Mouse (Mus musculus) stomach, embryonic 16.5 days (tissue): ENCODE measurements at regions not wholly inside any gene's neighbourhood (a gene's known extent, or its start where the extent isn't known, plus 50 kb on each side); places are given as distances from the start of the nearest gene placed in this dataset.

Experiments used
- ATAC-seq: fragments of 200-750 bp; cut with Nextera tagmentation; 2 replicates; pipeline ENCODE4 v1.8.0; 2017; ENCODE audit warnings: moderate number of reproducible peaks, moderate TSS enrichment; ENCODE audit not compliant: insufficient read depth, low FRiP score
- H3K27ac ChIP-seq: fragments of 300-500 bp; sonication (generic); 2 replicates; pipeline ENCODE4 v1.5.1; 2014; ENCODE audit warnings: low read length
- H3K27me3 ChIP-seq: fragments of 300-500 bp; sonication (generic); 2 replicates; pipeline ENCODE4 v1.6.1; 2014; ENCODE audit warnings: low read length, control low read depth, mixed read lengths; ENCODE audit not compliant: control insufficient read depth, insufficient read depth
- H3K36me3 ChIP-seq: fragments of 300-500 bp; sonication (generic); 2 replicates; pipeline ENCODE4 v1.6.1; 2014; ENCODE audit warnings: low read length; ENCODE audit not compliant: control insufficient read depth, insufficient read depth
- H3K4me1 ChIP-seq: fragments of 300-500 bp; sonication (generic); 2 replicates; pipeline ENCODE4 v1.6.1; 2014; ENCODE audit warnings: low read length, control low read depth, mixed read lengths; ENCODE audit not compliant: control insufficient read depth, insufficient read depth
- H3K4me2 ChIP-seq: fragments of 300-500 bp; sonication (generic); 2 replicates; pipeline ENCODE4 v1.6.1; 2014; ENCODE audit warnings: low read depth, low read length, mixed read lengths
- H3K4me3 ChIP-seq: fragments of 300-500 bp; sonication (generic); replicated peaks from 2 replicates; pipeline ENCODE4 v1.5.1; 2014; ENCODE audit warnings: mild to moderate bottlenecking, low read length
- H3K9ac ChIP-seq: fragments of 300-500 bp; sonication (generic); 2 replicates; pipeline ENCODE4 v1.6.1; 2014; ENCODE audit warnings: low read length
- H3K9me3 ChIP-seq: fragments of 300-500 bp; sonication (generic); replicated peaks from 2 replicates; pipeline ENCODE4 v1.6.1; 2016; ENCODE audit warnings: low read length, control low read depth; ENCODE audit not compliant: control insufficient read depth
- WGBS: fragments of 180-500 bp; shearing (Covaris S2); extraction: QIAGEN DNeasy Blood & Tissue Kit; methylation state at CpG from one replicate; pipeline ENCODE4 v1.1.7; 2014; 5-methylcytosine and 5-hydroxymethylcytosine counted together

GRCm38 (mm10) chr13:84771956-84772355 lies 417.3 kb upstream of the Ccnh start:
- H3K4me1 ChIP-seq: no peaks in the 10 kb centered on the region
- no peak overlapping the region for H3K9ac ChIP-seq
- ATAC-seq: no peak
- H3K4me2 ChIP-seq: no peak overlapping the region
- 33% methylated on average over 2 of the region's 2 CpGs for WGBS
- no peak overlapping the region for H3K4me3 ChIP-seq
- H3K27ac ChIP-seq: no peak overlapping the region
- no peaks in the 10 kb centered on the region for H3K36me3 ChIP-seq
- no peaks in the 10 kb centered on the region for H3K9me3 ChIP-seq
- no peaks in the 10 kb centered on the region for H3K27me3 ChIP-seq

- Histone ChIP-seq H3K36me3 (no peaks in the 10 kb centered on the region), H3K9ac (no peak overlapping the region), H3K27me3 (no peaks in the 10 kb centered on the region), H3K4me3 (no peak overlapping the region), H3K4me1 (no peaks in the 10 kb centered on the region), H3K9me3 (no peaks in the 10 kb centered on the region), H3K27ac (no peak overlapping the region), H3K4me2 (no peak overlapping the region)
- WGBS: 31% methylated on average over 4 of the region's 4 CpGs
- ATAC-seq: no peak
These were observed 405.9 kb upstream of the Ccnh start for GRCm38 (mm10) chr13:84783017-84783937.

DNA sequence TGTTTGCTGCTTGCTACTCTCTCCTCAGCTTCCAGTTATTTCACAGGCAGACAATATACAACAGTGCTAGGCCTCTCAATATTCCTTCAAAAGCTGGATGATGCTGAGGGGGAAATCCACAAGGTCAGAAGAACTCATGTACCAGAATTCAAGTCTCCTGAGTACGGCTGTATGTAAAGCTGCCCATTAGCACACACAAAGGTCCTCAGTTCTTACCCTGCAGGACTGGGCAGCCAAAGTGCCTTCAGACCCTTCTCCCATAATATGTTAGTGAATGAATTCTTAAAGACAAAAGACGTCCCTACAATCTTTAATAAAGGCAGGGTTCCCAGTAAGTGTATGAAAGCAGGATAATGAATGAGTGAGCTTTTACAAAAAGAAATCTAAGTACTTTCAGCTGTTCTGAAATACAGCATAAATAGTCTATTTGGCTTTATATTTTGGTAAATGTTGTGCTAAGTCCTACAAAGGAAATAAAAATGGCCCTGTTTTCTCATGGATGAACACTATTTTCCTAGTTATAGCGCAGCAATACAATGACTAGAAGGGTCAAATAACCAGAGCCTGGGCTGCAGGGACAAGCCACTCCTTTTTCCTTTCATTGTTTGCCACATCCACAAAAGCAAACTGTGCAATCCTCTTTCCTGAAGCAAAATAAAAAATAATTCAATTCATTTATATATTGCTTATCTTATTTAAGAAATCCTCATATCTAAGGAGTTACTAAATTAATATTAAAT lies 384.8 kb upstream of the Ccnh start:
- H3K36me3 ChIP-seq: no peaks in the 10 kb centered on the region
- H3K4me2 ChIP-seq: no peak overlapping the region
- no peak for ATAC-seq
- H3K27me3 ChIP-seq: no peaks in the 10 kb centered on the region
- H3K9me3 ChIP-seq: no peaks in the 10 kb centered on the region
- no peak overlapping the region for H3K27ac ChIP-seq
- no peaks in the 10 kb centered on the region for H3K4me1 ChIP-seq
- no peak overlapping the region for H3K9ac ChIP-seq
- H3K4me3 ChIP-seq: no peak overlapping the region
- whole genome bisulfite sequencing: 62% methylated on average over 3 of the region's 3 CpGs

DNA sequence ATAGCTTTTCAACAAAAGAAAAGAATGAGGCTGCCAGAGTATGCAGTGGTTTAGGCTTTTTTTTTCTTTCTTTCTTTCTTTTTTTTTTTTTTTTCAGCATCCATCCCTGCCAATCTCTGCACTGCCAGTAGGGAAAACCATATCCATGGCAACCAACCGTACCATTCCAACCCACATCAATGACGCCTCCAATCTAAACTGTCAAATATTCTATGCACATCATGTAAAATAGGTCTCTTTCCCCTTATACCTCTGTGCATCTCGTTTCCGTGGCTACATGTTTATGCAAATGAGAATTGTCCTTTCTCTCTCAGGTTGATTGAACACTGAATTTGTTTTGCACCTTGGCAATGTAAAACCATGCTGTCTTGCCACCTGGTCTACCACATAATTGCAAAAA lies 384.0 kb upstream of the Ccnh start:
- Histone ChIP-seq H3K4me2 (no peak overlapping the region), H3K9ac (no peak overlapping the region), H3K4me1 (no peaks in the 10 kb centered on the region), H3K27me3 (no peaks in the 10 kb centered on the region), H3K4me3 (no peak overlapping the region), H3K9me3 (no peaks in the 10 kb centered on the region), H3K27ac (no peak overlapping the region), H3K36me3 (no peaks in the 10 kb centered on the region)
- ATAC-seq: no peak
- 77% methylated on average over 4 of the region's 4 CpGs for WGBS

- no peak overlapping the region for H3K4me2 ChIP-seq
- H3K27me3 ChIP-seq: no peaks in the 10 kb centered on the region
- H3K4me1 ChIP-seq: no peaks in the 10 kb centered on the region
- H3K4me3 ChIP-seq: no peak overlapping the region
- no peak overlapping the region for H3K9ac ChIP-seq
- H3K36me3 ChIP-seq: no peaks in the 10 kb centered on the region
- H3K27ac ChIP-seq: no peak overlapping the region
- 90% methylated on average over 3 of the region's 3 CpGs for WGBS
- no peaks in the 10 kb centered on the region for H3K9me3 ChIP-seq
- ATAC-seq: no peak
These were observed 379.6 kb upstream of the Ccnh start for GRCm38 (mm10) chr13:84809605-84810004.
